Mouse (Mus musculus) gonadal fat pad, adult 2 months (tissue): ENCODE results near the gene Gimap8. TPM values are rescaled to one million over a fixed set of nuclear protein-coding genes. Genes with fewer than 3 reads are reported as not detected.

Experiments
- DNase-seq: peaks from one replicate; pipeline ENCODE4 v3.0.0-alpha.2; 2012; ENCODE audit warnings: low read depth
- polyA plus RNA-seq: library from polyadenylated mRNA; depleted of rRNA; stranded (reverse); fragments of >200 nt; gene quantifications from 2 replicates; pipeline ENCODE4 v1.2.3, GENCODE M21; 2012; rRNA removed

Gene Gimap8
- polyA plus RNA-seq, 1 experiment, result 4.5 TPM

GRCm38 (mm10) chr6:48706130-48706529, 59.1 kb downstream of the Gimap8 start:
- DNase-seq, result no peak

Other genes starting within 250 kb of the Gimap8 start
- 18.0 and 22.4 TPM in 2 replicates for gene Zfp467, start 201.4 kb upstream of the Gimap8 start, polyA plus RNA-seq
- 0.66 and 1.5 TPM in 2 replicates for gene Sspo, start 199.0 kb upstream of the Gimap8 start, polyA plus RNA-seq
- 83.1 and 86.2 TPM in 2 replicates for gene Atp6v0e2, start 109.6 kb upstream of the Gimap8 start, polyA plus RNA-seq
- 29.5 and 36.8 TPM in 2 replicates for gene Lrrc61, start 92.4 kb upstream of the Gimap8 start, polyA plus RNA-seq
- gene Rarres2, start 74.4 kb upstream of the Gimap8 start, polyA plus RNA-seq, result 191 and 319 TPM in 2 replicates
- not detected in 2 replicates for gene Gm45021, start 57.6 kb upstream of the Gimap8 start, polyA plus RNA-seq
- 51.0 and 53.2 TPM in 2 replicates for gene Repin1, start 53.4 kb upstream of the Gimap8 start, polyA plus RNA-seq
- not detected in 2 replicates for gene Gm44965, start 53.3 kb upstream of the Gimap8 start, polyA plus RNA-seq
- gene Zfp775, start 45.2 kb upstream of the Gimap8 start, polyA plus RNA-seq, result 5.1 and 5.6 TPM in 2 replicates
- 0.71 and 0.81 TPM in 2 replicates for gene AI854703, start 20.5 kb upstream of the Gimap8 start, polyA plus RNA-seq
- gene Gimap9, start 28.9 kb downstream of the Gimap8 start, polyA plus RNA-seq, result 2.1 and 2.3 TPM in 2 replicates
- 9.8 and 13.8 TPM in 2 replicates for gene Gimap4, start 37.3 kb downstream of the Gimap8 start, polyA plus RNA-seq
- 10.4 and 12.7 TPM in 2 replicates for gene Gimap6, start 61.0 kb downstream of the Gimap8 start, polyA plus RNA-seq
- gene Gm28053, start 71.4 kb downstream of the Gimap8 start, polyA plus RNA-seq, result 0.66 TPM in 1 of 2 replicates, not detected in the other
- gene Gimap7, start 71.4 kb downstream of the Gimap8 start, polyA plus RNA-seq, result 0.20 and 0.34 TPM in 2 replicates
- gene Gimap1, start 91.8 kb downstream of the Gimap8 start, polyA plus RNA-seq, result 4.1 and 4.3 TPM in 2 replicates
- gene Gimap5, start 99.0 kb downstream of the Gimap8 start, polyA plus RNA-seq, result 5.6 and 8.3 TPM in 2 replicates
- 3.1 and 3.5 TPM in 2 replicates for gene Gimap3, start 123.6 kb downstream of the Gimap8 start, polyA plus RNA-seq
- 109 and 139 TPM in 2 replicates for gene Tmem176a, start 193.7 kb downstream of the Gimap8 start, polyA plus RNA-seq
- 390 and 419 TPM in 2 replicates for gene Tmem176b, start 194.3 kb downstream of the Gimap8 start, polyA plus RNA-seq
- gene Aoc1, start 225.7 kb downstream of the Gimap8 start, polyA plus RNA-seq, result 2.8 and 3.1 TPM in 2 replicates